Mouse (Mus musculus) lung, adult 2 months (tissue): ENCODE results near the gene Bcl2l2. TPM values are rescaled to one million over a fixed set of nuclear protein-coding genes. Genes with fewer than 3 reads are reported as not detected.

Experiments used
- DNase-seq: peaks from one replicate; pipeline ENCODE4 v3.0.0; 2022
- H3K4me1 ChIP-seq: fragments of 200-500 bp; 2 replicates; pipeline ENCODE4 v1.6.1; 2011; ENCODE audit warnings: low read length; ENCODE audit not compliant: control insufficient read depth, insufficient read depth
- H3K4me3 ChIP-seq: fragments of 200-500 bp; replicated peaks from 2 replicates; pipeline ENCODE3; 2011; ENCODE audit warnings: low read depth, mild to moderate bottlenecking, control low read depth, low read length; ENCODE audit errors: extremely low read depth
- CTCF ChIP-seq: fragments of 200-500 bp; IDR thresholded peaks from 2 replicates; pipeline ENCODE4 v1.5.1; 2011; ENCODE audit warnings: mild to moderate bottlenecking, low read length, control low read depth; ENCODE audit not compliant: insufficient read depth
- POLR2A ChIP-seq: fragments of 200-500 bp; IDR thresholded peaks from 2 replicates; pipeline ENCODE4 v1.6.1; 2011; ENCODE audit warnings: low read depth, mild to moderate bottlenecking, control low read depth, low read length, borderline replicate concordance; ENCODE audit errors: extremely low read depth
- WGBS: fragments of 180-500 bp; shearing (Covaris S2); methylation state at CpG from one replicate; pipeline ENCODE4 v1.1.7; 2018; 5-methylcytosine and 5-hydroxymethylcytosine counted together
- polyA plus RNA-seq: library from polyadenylated mRNA; depleted of rRNA; stranded (reverse); fragments of >200 nt; gene quantifications from 2 replicates; pipeline ENCODE4 v1.2.3, GENCODE M21; 2012; rRNA removed

Bcl2l2 gene
- polyA plus RNA-seq, 1 experiment, result 70.1 TPM

GRCm38 (mm10) chr14:54930431-54930830 lies 47.3 kb downstream of the Bcl2l2 start:
- peaks cover 5% of the 10 kb centered on the region; the same call in 1 of the 2 replicates for H3K4me1 ChIP-seq
- H3K4me3 ChIP-seq, result no peak overlapping the region
- WGBS, result 23% methylated on average over 2 of the region's 2 CpGs
- no peak for DNase-seq
- TF ChIP-seq POLR2A (no peak), CTCF (no peak)

DNA sequence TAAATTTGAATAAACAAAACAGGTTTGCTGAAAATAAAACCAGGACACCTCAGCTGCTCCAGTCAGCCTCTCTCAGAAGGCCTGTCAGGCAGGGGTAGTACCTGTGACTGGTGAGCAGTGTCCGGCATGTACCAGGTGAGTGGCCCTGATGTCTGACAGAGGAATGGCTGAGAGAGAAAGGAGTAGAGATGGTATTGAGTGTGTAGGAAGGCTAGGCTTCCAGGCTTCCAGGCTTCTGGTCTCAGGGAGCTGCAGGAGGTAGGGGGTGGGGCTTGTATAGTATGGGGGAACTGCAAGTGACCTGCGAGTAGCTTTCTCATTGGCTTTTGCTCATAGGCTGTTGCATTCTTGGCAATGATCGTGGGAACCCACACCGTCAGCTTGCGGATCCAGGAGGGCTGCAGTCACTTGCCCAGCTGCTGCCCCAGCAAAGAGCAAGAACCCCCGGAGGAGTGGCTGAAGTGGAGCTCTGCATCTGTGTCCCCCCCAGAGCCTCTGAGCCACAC lies 49.5 kb downstream of the Bcl2l2 start, which contains the start of gene Il25:
TSS of gene Il25 (plus strand) at position 51 of the 506 bp plus-strand sequence.
- DNase-seq, result no peak
- Histone ChIP-seq H3K4me1 (no peaks in the 10 kb centered on the region), H3K4me3 (no peak within 1 kb of the TSS)
- 43% methylated on average over 6 of the region's 6 CpGs for WGBS
- TF ChIP-seq CTCF, result no peak
- TF ChIP-seq POLR2A, result no peak

DNA sequence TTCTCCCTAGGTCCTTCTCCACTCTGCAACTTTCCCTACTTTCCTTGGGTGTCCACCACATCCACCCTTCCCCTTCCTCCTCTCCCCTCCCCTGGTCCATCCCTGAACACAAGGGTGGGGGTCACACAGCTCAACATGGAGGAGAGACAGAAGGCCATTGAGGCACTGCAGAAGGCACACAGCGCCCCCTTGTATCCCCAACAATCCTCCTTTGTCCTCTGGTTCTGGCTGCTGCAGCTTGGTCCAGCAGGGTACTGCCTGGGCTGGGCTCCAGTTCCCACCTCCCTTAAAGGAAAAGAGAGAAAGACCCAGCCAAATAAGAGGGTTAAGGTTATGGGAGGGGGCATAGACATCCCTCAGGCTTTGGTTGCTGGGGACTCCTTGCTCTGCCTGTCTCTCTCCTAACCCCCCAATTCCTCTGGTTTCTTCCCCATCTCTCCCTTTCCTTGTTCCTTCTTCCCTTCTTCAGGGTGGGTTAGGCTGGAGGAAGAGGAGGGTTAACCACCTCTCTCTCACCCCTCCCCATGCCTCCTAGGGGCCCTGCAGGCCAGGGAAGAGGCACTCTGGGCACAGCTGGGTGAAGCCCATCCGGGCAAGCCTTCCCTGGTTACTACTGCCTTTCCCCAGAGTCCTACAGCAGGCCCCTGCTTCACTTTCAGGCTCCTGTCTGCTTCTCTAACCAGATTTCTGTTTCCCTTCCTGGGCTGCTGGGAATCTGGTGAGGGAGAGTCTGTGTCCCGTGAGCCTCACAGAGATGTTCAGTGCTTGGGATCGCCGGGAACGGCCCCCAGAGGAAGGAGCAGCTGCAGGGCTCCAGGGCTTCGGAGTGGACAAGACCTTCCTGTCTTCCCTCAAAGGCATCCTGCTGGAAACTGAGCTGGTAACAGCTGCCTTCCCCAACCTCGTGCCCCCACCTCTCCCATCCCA lies 53.0 kb downstream of the Bcl2l2 start, which contains the start of gene Cmtm5:
TSS of gene Cmtm5 (plus strand) at position 358 of the 927 bp plus-strand sequence.
- DNase-seq, result no peak
- 37% methylated on average over 8 of the region's 8 CpGs for WGBS
- Histone ChIP-seq H3K4me3 (no peak within 1 kb of the TSS), H3K4me1 (no peaks in the 10 kb centered on the region)
- TF ChIP-seq POLR2A, result no peak
- TF ChIP-seq CTCF, result no peak

- H3K4me3 ChIP-seq, result no peak overlapping the region
- 43% methylated on average over 6 of the region's 6 CpGs for WGBS
- no peak for DNase-seq
- no peaks in the 10 kb centered on the region for H3K4me1 ChIP-seq
- TF ChIP-seq CTCF (no peak), POLR2A (no peak)
Measured at GRCm38 (mm10) chr14:54936831-54937160, 53.6 kb downstream of the Bcl2l2 start.

- Histone ChIP-seq H3K4me1 (no peaks in the 10 kb centered on the region), H3K4me3 (no peak overlapping the region)
- TF ChIP-seq POLR2A (no peak), CTCF (no peak)
- DNase-seq, result no peak
- 87% methylated on average over 16 of the region's 16 CpGs for WGBS
Measured at GRCm38 (mm10) chr14:54937361-54938182, 54.4 kb downstream of the Bcl2l2 start.

Other genes with a start within 250 kb of the Bcl2l2 start
- not detected in 2 replicates for gene Gm17606, start 242.4 kb upstream of the Bcl2l2 start, polyA plus RNA-seq
- gene Cdh24, start 242.0 kb upstream of the Bcl2l2 start, polyA plus RNA-seq, result 2.8 and 2.9 TPM in 2 replicates
- gene 1700123O20Rik, start 197.2 kb upstream of the Bcl2l2 start, polyA plus RNA-seq, result 49.8 and 50.5 TPM in 2 replicates
- gene Acin1, start 196.4 kb upstream of the Bcl2l2 start, polyA plus RNA-seq, result 100 and 121 TPM in 2 replicates
- 0.43 and 0.56 TPM in 2 replicates for gene Gm29776, start 184.5 kb upstream of the Bcl2l2 start, polyA plus RNA-seq
- 0.57 and 1.1 TPM in 2 replicates for gene Cebpe, start 171.2 kb upstream of the Bcl2l2 start, polyA plus RNA-seq
- 2.9 and 4.0 TPM in 2 replicates for gene Slc7a8, start 101.4 kb upstream of the Bcl2l2 start, polyA plus RNA-seq
- gene Rnf212b, start 69.2 kb upstream of the Bcl2l2 start, polyA plus RNA-seq, result not detected in 2 replicates
- gene Homez, start 12.4 kb upstream of the Bcl2l2 start, polyA plus RNA-seq, result 3.3 and 5.3 TPM in 2 replicates
- gene Ppp1r3e, start 5.8 kb upstream of the Bcl2l2 start, polyA plus RNA-seq, result 17.8 and 24.4 TPM in 2 replicates
- gene Gm20521, start 64 bp downstream of the Bcl2l2 start, polyA plus RNA-seq, result 6.8 TPM in 1 of 2 replicates, not detected in the other
- 77.5 and 112 TPM in 2 replicates for gene Pabpn1, start 9.1 kb downstream of the Bcl2l2 start, polyA plus RNA-seq
- 61.8 and 63.8 TPM in 2 replicates for gene Slc22a17, start 29.8 kb downstream of the Bcl2l2 start, polyA plus RNA-seq
- gene Efs, start 42.7 kb downstream of the Bcl2l2 start, polyA plus RNA-seq, result 11.8 and 16.3 TPM in 2 replicates
- gene Il25, start 49.3 kb downstream of the Bcl2l2 start, polyA plus RNA-seq, result not detected in 2 replicates
- gene Cmtm5, start 52.9 kb downstream of the Bcl2l2 start, polyA plus RNA-seq, result 0.69 and 2.2 TPM in 2 replicates
- 82.5 and 128 TPM in 2 replicates for gene Myh6, start 83.5 kb downstream of the Bcl2l2 start, polyA plus RNA-seq
- not detected in 2 replicates for gene Gm17428, start 93.6 kb downstream of the Bcl2l2 start, polyA plus RNA-seq
- gene Myh7, start 111.2 kb downstream of the Bcl2l2 start, polyA plus RNA-seq, result 8.0 and 13.3 TPM in 2 replicates
- 12.7 and 17.0 TPM in 2 replicates for gene Ngdn, start 132.1 kb downstream of the Bcl2l2 start, polyA plus RNA-seq
- 1.7 and 2.3 TPM in 2 replicates for gene Zfhx2, start 208.9 kb downstream of the Bcl2l2 start, polyA plus RNA-seq
- 5.2 and 9.2 TPM in 2 replicates for gene Thtpa, start 211.4 kb downstream of the Bcl2l2 start, polyA plus RNA-seq
- 23.8 and 30.8 TPM in 2 replicates for gene Ap1g2, start 223.2 kb downstream of the Bcl2l2 start, polyA plus RNA-seq
- gene Jph4, start 233.6 kb downstream of the Bcl2l2 start, polyA plus RNA-seq, result 0.32 and 0.43 TPM in 2 replicates